Mouse (Mus musculus): ENCODE measurements around the gene Bsn. TPM values are rescaled to one million over a fixed set of nuclear protein-coding genes. Genes with fewer than 3 reads are reported as not detected.
"Not testable (repeated sequence)": the region's sequence is repeated elsewhere in the genome, so short reads cannot be mapped to it uniquely, and the experiment has no call there.

Gene Bsn
- polyA plus RNA-seq, 1 experiment: 70.0 TPM

DNA sequence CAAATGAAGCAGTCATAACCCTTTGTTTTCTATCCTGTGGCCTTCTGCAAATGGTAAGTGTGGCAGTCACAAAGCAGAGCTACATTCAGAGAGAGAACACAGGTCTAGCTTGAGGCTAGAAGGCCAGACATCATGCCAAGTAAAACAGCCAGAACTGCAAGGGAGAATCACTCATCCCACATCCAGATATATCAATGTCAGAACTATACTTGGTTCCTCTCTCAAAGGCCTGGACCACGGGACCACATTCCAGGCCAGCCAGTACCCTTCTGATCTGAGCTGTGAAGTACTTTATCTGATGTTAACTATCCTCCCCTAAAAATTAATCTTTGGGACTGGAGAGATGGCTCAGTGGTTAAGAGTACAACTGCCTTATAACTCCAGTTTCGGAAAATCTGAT is 22.2 kb upstream of the Bsn start:
- TF ChIP-seq CTCF (IDR thresholded peaks at IDR 0.05; ENCODE audit: borderline replicate concordance, insufficient read depth, low read depth, low read length) (no peak), POLR2A (IDR thresholded peaks at IDR 0.05; ENCODE audit: borderline replicate concordance, insufficient read depth, low read length) (no peak)
- no peak for DNase-seq
- H3K27me3 ChIP-seq (ENCODE audit: control insufficient read depth, insufficient read depth, low read length): no peaks in the 10 kb centered on the region
- 64% methylated on average over 2 of the region's 2 CpGs for WGBS
- no peaks in the 10 kb centered on the region for H3K4me1 ChIP-seq (ENCODE audit: control insufficient read depth, insufficient read depth, low read length)
- H3K4me3 ChIP-seq (replicated peaks; ENCODE audit: insufficient read depth, low read depth, low read length): no peak overlapping the region
- no peak overlapping the region for H3K27ac ChIP-seq (ENCODE audit: insufficient read depth, low read length)

GRCm38 (mm10) chr9:108205571-108205901 is 15.4 kb upstream of the Bsn start:
- no peak for DNase-seq
- H3K4me3 ChIP-seq (replicated peaks; ENCODE audit: insufficient read depth, low read depth, low read length): no peak overlapping the region
- TF ChIP-seq CTCF (IDR thresholded peaks at IDR 0.05; ENCODE audit: borderline replicate concordance, insufficient read depth, low read depth, low read length) (no peak), POLR2A (IDR thresholded peaks at IDR 0.05; ENCODE audit: borderline replicate concordance, insufficient read depth, low read length) (no peak)

GRCm38 (mm10) chr9:108204884-108205570 is 14.8 kb upstream of the Bsn start:
- 37% methylated on average over 8 of the region's 8 CpGs for WGBS
- H3K4me1 ChIP-seq (ENCODE audit: control insufficient read depth, insufficient read depth, low read length): no peaks in the 10 kb centered on the region
- H3K4me3 ChIP-seq (replicated peaks; ENCODE audit: insufficient read depth, low read depth, low read length): no peak overlapping the region
- H3K27me3 ChIP-seq (ENCODE audit: control insufficient read depth, insufficient read depth, low read length): no peaks in the 10 kb centered on the region
- H3K27ac ChIP-seq (ENCODE audit: insufficient read depth, low read length): no peak overlapping the region
- DNase-seq: no peak
- TF ChIP-seq POLR2A (IDR thresholded peaks at IDR 0.05; ENCODE audit: borderline replicate concordance, insufficient read depth, low read length) (no peak), CTCF (IDR thresholded peaks at IDR 0.05; ENCODE audit: borderline replicate concordance, insufficient read depth, low read depth, low read length) (no peak)

More at GRCm38 (mm10) chr9:108205571-108205901, 15.4 kb upstream of the Bsn start:
- Histone ChIP-seq H3K27me3 (ENCODE audit: control insufficient read depth, insufficient read depth, low read length) (no peaks in the 10 kb centered on the region), H3K4me1 (ENCODE audit: control insufficient read depth, insufficient read depth, low read length) (no peaks in the 10 kb centered on the region), H3K27ac (ENCODE audit: insufficient read depth, low read length) (no peak overlapping the region)
- 46% methylated on average over 3 of the region's 3 CpGs for WGBS

DNA sequence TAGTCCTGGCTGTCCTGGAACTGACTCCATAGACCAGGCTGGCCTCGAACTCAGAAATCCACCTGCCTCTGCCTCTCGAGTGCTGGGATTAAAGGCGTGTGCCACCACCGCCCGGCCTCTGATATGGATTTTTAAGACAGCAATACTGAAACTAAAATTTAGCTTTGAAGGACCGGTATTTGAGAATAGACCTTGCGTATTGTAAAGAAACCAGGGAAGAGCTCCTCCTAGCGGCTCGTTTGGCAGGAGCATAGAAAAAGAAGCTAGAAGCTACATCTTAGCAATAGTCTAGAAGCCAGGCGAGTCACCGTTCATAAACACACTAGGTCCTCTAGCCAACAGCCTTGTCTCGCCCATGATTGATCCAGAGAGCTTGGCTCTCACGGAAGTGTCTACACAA is 12.8 kb upstream of the Bsn start:
- Histone ChIP-seq H3K27ac (ENCODE audit: insufficient read depth, low read length) (no peak overlapping the region), H3K4me3 (replicated peaks; ENCODE audit: insufficient read depth, low read depth, low read length) (no peak overlapping the region), H3K4me1 (ENCODE audit: control insufficient read depth, insufficient read depth, low read length) (no peaks in the 10 kb centered on the region), H3K27me3 (ENCODE audit: control insufficient read depth, insufficient read depth, low read length) (no peaks in the 10 kb centered on the region)
- peak; percentile 73 to 79 for DNase-seq
- WGBS: 24% methylated on average over 13 of the region's 13 CpGs
- TF ChIP-seq POLR2A (IDR thresholded peaks at IDR 0.05; ENCODE audit: borderline replicate concordance, insufficient read depth, low read length) (no peak), CTCF (IDR thresholded peaks at IDR 0.05; ENCODE audit: borderline replicate concordance, insufficient read depth, low read depth, low read length) (peak; percentile 55)

DNA sequence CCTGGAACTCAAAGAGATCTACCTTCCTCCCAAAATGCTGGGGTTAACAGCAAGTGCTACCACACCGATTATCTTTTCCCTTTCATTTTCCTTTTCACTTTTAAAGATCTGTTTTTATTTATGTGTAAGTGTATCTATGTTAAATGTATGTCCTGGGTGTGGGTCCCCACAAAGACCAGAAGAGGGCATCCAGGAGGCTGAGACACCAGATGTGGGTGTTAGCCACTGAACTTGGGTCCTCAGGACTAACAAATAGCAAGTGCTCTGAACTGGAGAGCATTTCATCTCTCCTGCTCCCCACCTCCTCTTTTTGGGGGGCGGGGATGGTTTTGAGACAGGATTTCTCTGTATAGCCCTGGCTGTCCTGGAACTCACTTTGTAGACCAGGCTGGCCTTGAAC is 12.0 kb upstream of the Bsn start:
- TF ChIP-seq CTCF (IDR thresholded peaks at IDR 0.05; ENCODE audit: borderline replicate concordance, insufficient read depth, low read depth, low read length) (no peak; the same call in 1 of the 2 replicates), POLR2A (IDR thresholded peaks at IDR 0.05; ENCODE audit: borderline replicate concordance, insufficient read depth, low read length) (no peak)
- no peak for DNase-seq
- Histone ChIP-seq H3K4me3 (replicated peaks; ENCODE audit: insufficient read depth, low read depth, low read length) (no peak overlapping the region), H3K27ac (ENCODE audit: insufficient read depth, low read length) (no peak overlapping the region), H3K4me1 (ENCODE audit: control insufficient read depth, insufficient read depth, low read length) (no peaks in the 10 kb centered on the region), H3K27me3 (ENCODE audit: control insufficient read depth, insufficient read depth, low read length) (no peaks in the 10 kb centered on the region)
- WGBS: 95% methylated on average over 2 of the region's 2 CpGs

DNA sequence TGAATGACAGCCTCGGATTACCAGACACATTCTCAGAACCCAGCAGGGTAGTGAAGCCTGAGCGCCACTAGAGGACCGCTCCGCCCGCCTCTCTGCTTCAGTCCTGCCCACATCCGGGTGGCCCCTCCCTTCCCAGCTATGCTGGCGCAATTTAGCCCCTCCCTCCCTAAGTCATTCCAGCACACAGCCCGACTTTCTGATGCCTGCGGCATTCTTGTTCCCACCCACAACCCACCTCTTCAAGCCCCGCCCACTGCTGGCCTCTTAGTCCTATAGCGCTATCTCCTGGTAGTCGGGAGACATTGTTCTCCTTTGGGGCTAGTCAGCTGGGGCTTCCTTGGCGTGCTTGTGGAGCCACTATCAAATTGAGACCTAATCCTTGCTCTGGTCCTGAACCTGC is 11.0 kb upstream of the Bsn start:
- TF ChIP-seq CTCF (IDR thresholded peaks at IDR 0.05; ENCODE audit: borderline replicate concordance, insufficient read depth, low read depth, low read length): peak; percentile 86
- peak; percentile 23; the same call in 1 of the 2 replicates for TF ChIP-seq POLR2A (IDR thresholded peaks at IDR 0.05; ENCODE audit: borderline replicate concordance, insufficient read depth, low read length)
- peak overlapping the region; percentile 42 for H3K4me3 ChIP-seq (replicated peaks; ENCODE audit: insufficient read depth, low read depth, low read length)
- WGBS: under 1% methylated on average over 13 of the region's 13 CpGs
- no peaks in the 10 kb centered on the region for H3K4me1 ChIP-seq (ENCODE audit: control insufficient read depth, insufficient read depth, low read length)
- peak; percentile 91 to 97 for DNase-seq
- no peaks in the 10 kb centered on the region for H3K27me3 ChIP-seq (ENCODE audit: control insufficient read depth, insufficient read depth, low read length)
- no peak overlapping the region for H3K27ac ChIP-seq (ENCODE audit: insufficient read depth, low read length)

GRCm38 (mm10) chr9:108198621-108199020 is 8.4 kb upstream of the Bsn start:
- H3K4me1 ChIP-seq (ENCODE audit: control insufficient read depth, insufficient read depth, low read length): no peaks in the 10 kb centered on the region
- no peak for TF ChIP-seq POLR2A (IDR thresholded peaks at IDR 0.05; ENCODE audit: borderline replicate concordance, insufficient read depth, low read length)
- TF ChIP-seq CTCF (IDR thresholded peaks at IDR 0.05; ENCODE audit: borderline replicate concordance, insufficient read depth, low read depth, low read length): no peak
- 62% methylated on average over 4 of the region's 4 CpGs for WGBS
- no peak for DNase-seq
- no peak overlapping the region for H3K4me3 ChIP-seq (replicated peaks; ENCODE audit: insufficient read depth, low read depth, low read length)
- no peaks in the 10 kb centered on the region for H3K27me3 ChIP-seq (ENCODE audit: control insufficient read depth, insufficient read depth, low read length)
- no peak overlapping the region for H3K27ac ChIP-seq (ENCODE audit: insufficient read depth, low read length)

GRCm38 (mm10) chr9:108196920-108197677 is 6.9 kb upstream of the Bsn start:
- H3K4me3 ChIP-seq (replicated peaks; ENCODE audit: insufficient read depth, low read depth, low read length): no peak overlapping the region
- no peak for DNase-seq
- no peak for TF ChIP-seq CTCF (IDR thresholded peaks at IDR 0.05; ENCODE audit: borderline replicate concordance, insufficient read depth, low read depth, low read length)
- no peak for TF ChIP-seq POLR2A (IDR thresholded peaks at IDR 0.05; ENCODE audit: borderline replicate concordance, insufficient read depth, low read length)
- no peaks in the 10 kb centered on the region for H3K4me1 ChIP-seq (ENCODE audit: control insufficient read depth, insufficient read depth, low read length)
- no peak overlapping the region for H3K27ac ChIP-seq (ENCODE audit: insufficient read depth, low read length)
- no peaks in the 10 kb centered on the region for H3K27me3 ChIP-seq (ENCODE audit: control insufficient read depth, insufficient read depth, low read length)
- 61% methylated on average over 24 of the region's 24 CpGs for WGBS

- H3K27ac ChIP-seq (ENCODE audit: insufficient read depth, low read length); H3K4me3 ChIP-seq (replicated peaks; ENCODE audit: insufficient read depth, low read depth, low read length); H3K27me3 ChIP-seq (ENCODE audit: control insufficient read depth, insufficient read depth, low read length); H3K4me1 ChIP-seq (ENCODE audit: control insufficient read depth, insufficient read depth, low read length): not testable (repeated sequence)
- 79% methylated on average over 6 of the region's 6 CpGs for WGBS
- peak in 1 of 2 experiments; percentile 50 for DNase-seq
These were observed 6.0 kb upstream of the Bsn start for GRCm38 (mm10) chr9:108196222-108196621.
